Mouse (Mus musculus): ENCODE measurements around the gene E130308A19Rik. TPM values are rescaled to one million over a fixed set of nuclear protein-coding genes. Genes with fewer than 3 reads are reported as not detected.

Gene E130308A19Rik
- polyA plus RNA-seq, 1 experiment from 2014 or later, result 17.3 TPM

GRCm38 (mm10) chr4:59805968-59806878 is 180.2 kb downstream of the E130308A19Rik start:
- Histone ChIP-seq H3K36me3 (ENCODE audit: control insufficient read depth, insufficient read depth) (no peaks in the 10 kb centered on the region), H3K4me3 (ENCODE audit: low read length) (peak overlapping the region; percentile 84), H3K4me1 (ENCODE audit: control insufficient read depth, insufficient read depth, low read length) (peaks cover 17% of the 10 kb centered on the region), H3K27ac (ENCODE audit: low read length) (peak overlapping the region; percentile 80), H3K27me3 (ENCODE audit: control insufficient read depth, insufficient read depth, low read length) (no peaks in the 10 kb centered on the region), H3K9ac (ENCODE audit: low read length) (peak overlapping the region; percentile 87), H3K4me2 (ENCODE audit: low read depth, low read length) (peak overlapping the region; percentile 94), H3K9me3 (replicated peaks; ENCODE audit: control insufficient read depth, low read length) (no peaks in the 10 kb centered on the region)
- peak; percentile 38 for ATAC-seq (replicated peaks; ENCODE audit: extremely low read depth, insufficient read depth, low FRiP score)
- under 1% methylated on average over 55 of the region's 58 CpGs for WGBS

GRCm38 (mm10) chr4:59806879-59807195 is 180.8 kb downstream of the E130308A19Rik start:
- H3K9ac ChIP-seq (ENCODE audit: low read length), result peak overlapping the region; percentile 87
- 3% methylated on average over 9 of the region's 9 CpGs for WGBS
- peaks cover 17% of the 10 kb centered on the region for H3K4me1 ChIP-seq (ENCODE audit: control insufficient read depth, insufficient read depth, low read length)
- no peaks in the 10 kb centered on the region for H3K9me3 ChIP-seq (replicated peaks; ENCODE audit: control insufficient read depth, low read length)
- H3K27me3 ChIP-seq (ENCODE audit: control insufficient read depth, insufficient read depth, low read length), result no peaks in the 10 kb centered on the region
- peak overlapping the region; percentile 94 for H3K4me2 ChIP-seq (ENCODE audit: low read depth, low read length)
- no peaks in the 10 kb centered on the region for H3K36me3 ChIP-seq (ENCODE audit: control insufficient read depth, insufficient read depth)
- H3K4me3 ChIP-seq (ENCODE audit: low read length), result peak overlapping the region; percentile 84
- no peak for ATAC-seq (replicated peaks; ENCODE audit: extremely low read depth, insufficient read depth, low FRiP score)
- peak overlapping the region; percentile 80 for H3K27ac ChIP-seq (ENCODE audit: low read length)

DNA sequence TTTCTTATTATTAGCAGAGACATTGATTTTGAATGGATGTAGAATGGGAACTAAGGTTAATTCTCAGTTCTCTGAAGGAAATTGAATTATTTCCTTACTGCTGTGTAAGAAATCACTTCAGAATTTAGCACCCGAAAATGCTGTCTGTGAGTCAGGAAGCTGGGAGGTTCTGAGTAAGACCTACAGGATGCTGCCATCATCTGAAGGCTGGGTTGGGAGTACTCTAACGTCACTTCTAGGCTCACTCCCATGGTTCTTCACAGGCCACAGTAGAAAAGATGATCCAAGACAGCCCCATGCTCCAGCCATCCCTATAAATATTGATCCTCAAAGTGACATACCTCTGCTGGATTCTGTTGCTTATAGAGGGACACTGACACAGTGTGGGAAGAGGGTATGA is 181.5 kb downstream of the E130308A19Rik start:
- Histone ChIP-seq H3K9me3 (replicated peaks; ENCODE audit: control insufficient read depth, low read length) (no peaks in the 10 kb centered on the region), H3K36me3 (ENCODE audit: control insufficient read depth, insufficient read depth) (no peaks in the 10 kb centered on the region), H3K4me2 (ENCODE audit: low read depth, low read length) (peak overlapping the region; percentile 94), H3K27ac (ENCODE audit: low read length) (no peak overlapping the region), H3K4me3 (ENCODE audit: low read length) (no peak overlapping the region), H3K27me3 (ENCODE audit: control insufficient read depth, insufficient read depth, low read length) (no peaks in the 10 kb centered on the region), H3K4me1 (ENCODE audit: control insufficient read depth, insufficient read depth, low read length) (peaks cover 15% of the 10 kb centered on the region), H3K9ac (ENCODE audit: low read length) (no peak overlapping the region)
- WGBS, result 61% methylated on average over 2 of the region's 2 CpGs
- ATAC-seq (replicated peaks; ENCODE audit: extremely low read depth, insufficient read depth, low FRiP score), result no peak

GRCm38 (mm10) chr4:59808396-59808795 is 182.4 kb downstream of the E130308A19Rik start:
- no peak for ATAC-seq (replicated peaks; ENCODE audit: extremely low read depth, insufficient read depth, low FRiP score)
- 84% methylated on average over 5 of the region's 5 CpGs for WGBS
- H3K36me3 ChIP-seq (ENCODE audit: control insufficient read depth, insufficient read depth), result no peaks in the 10 kb centered on the region
- no peak overlapping the region for H3K4me2 ChIP-seq (ENCODE audit: low read depth, low read length)
- H3K9me3 ChIP-seq (replicated peaks; ENCODE audit: control insufficient read depth, low read length), result no peaks in the 10 kb centered on the region
- no peak overlapping the region for H3K9ac ChIP-seq (ENCODE audit: low read length)
- H3K4me1 ChIP-seq (ENCODE audit: control insufficient read depth, insufficient read depth, low read length), result peaks cover 15% of the 10 kb centered on the region
- no peak overlapping the region for H3K27ac ChIP-seq (ENCODE audit: low read length)
- no peak overlapping the region for H3K4me3 ChIP-seq (ENCODE audit: low read length)
- H3K27me3 ChIP-seq (ENCODE audit: control insufficient read depth, insufficient read depth, low read length), result no peaks in the 10 kb centered on the region

Other genes with a start within 250 kb of the E130308A19Rik start
- 4.7 and 7.5 TPM in 2 replicates for gene Susd1, start 187.6 kb upstream of the E130308A19Rik start, polyA plus RNA-seq (2015; fragmentation: Nextera tagmentation; extraction: Ambion mirVana)
- 27.6 and 27.7 TPM in 2 replicates for gene Ptbp3, start 76.8 kb upstream of the E130308A19Rik start, polyA plus RNA-seq (2015; fragmentation: Nextera tagmentation; extraction: Ambion mirVana)
- gene Hsdl2, start 44.6 kb upstream of the E130308A19Rik start, polyA plus RNA-seq (2015; fragmentation: Nextera tagmentation; extraction: Ambion mirVana), result 80.2 and 88.0 TPM in 2 replicates
- 39.8 and 44.0 TPM in 2 replicates for gene Inip, start 175.4 kb downstream of the E130308A19Rik start, polyA plus RNA-seq (2015; fragmentation: Nextera tagmentation; extraction: Ambion mirVana)
- gene Snx30, start 179.6 kb downstream of the E130308A19Rik start, polyA plus RNA-seq (2015; fragmentation: Nextera tagmentation; extraction: Ambion mirVana), result 7.0 and 8.0 TPM in 2 replicates